Mouse (Mus musculus): ENCODE data around the gene Lsm6.

The Lsm6 gene

DNA sequence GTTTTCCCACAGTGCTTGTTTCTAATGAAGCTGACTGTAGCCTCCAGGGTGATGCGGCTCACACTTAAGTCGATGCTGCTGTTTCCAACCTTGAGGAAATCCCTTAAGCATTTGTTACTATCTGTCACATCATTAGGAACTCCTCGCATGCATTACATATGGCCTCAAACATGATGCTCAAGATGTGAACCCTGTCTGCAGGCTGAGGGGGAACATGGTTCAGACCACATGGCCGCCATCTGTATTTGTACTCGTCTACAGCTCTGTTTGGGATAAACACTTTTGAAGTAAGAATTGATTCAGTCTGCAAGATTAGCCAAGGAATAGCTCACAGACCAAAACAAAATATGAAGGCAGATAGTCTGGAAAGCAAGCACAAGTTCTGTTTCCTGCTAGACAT is 14.9 kb downstream of the Lsm6 start:
- in situ Hi-C loops (cut with MboI): no loop called here

DNA sequence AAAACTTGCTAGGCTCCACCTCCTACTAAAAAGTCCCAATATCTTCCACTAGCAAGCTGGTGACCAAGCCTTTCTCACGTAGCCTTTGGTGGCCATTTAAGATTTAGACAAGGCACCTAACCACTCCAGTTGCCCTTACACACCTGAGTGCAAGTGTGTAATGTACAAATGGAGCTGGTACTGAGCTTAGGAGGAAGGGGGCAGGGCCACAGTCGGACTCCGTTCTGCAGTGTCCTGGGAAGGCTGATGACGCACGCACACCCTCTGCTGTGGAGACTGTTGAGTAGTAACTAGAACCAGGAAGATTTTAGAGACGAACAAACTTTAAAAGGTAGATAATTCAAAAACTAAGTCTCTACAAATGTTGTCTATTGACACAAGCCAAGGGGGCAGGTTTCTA is 19.7 kb downstream of the Lsm6 start:
- in situ Hi-C loops (cut with MboI): no loop called here

DNA sequence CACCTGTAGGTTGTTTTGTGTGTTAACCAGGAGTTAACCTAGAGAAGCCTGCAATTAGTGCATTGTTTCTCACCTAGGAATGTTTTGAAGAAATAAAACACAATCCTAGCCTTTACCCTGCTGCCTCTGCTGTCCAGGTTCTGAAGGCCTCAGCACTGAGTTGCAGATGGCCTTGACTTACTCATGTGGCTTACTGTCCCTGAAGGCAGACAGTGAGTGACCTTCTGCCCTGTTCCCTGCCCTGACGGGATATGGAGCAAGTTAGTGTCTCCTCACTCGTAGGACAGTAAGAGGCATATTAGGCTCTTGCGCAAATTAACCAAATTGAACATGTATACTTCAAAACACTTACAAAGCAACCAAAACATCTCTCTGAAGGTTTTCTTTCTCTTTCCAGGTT is 22.3 kb downstream of the Lsm6 start:
- in situ Hi-C loops (cut with MboI): no loop called here

DNA sequence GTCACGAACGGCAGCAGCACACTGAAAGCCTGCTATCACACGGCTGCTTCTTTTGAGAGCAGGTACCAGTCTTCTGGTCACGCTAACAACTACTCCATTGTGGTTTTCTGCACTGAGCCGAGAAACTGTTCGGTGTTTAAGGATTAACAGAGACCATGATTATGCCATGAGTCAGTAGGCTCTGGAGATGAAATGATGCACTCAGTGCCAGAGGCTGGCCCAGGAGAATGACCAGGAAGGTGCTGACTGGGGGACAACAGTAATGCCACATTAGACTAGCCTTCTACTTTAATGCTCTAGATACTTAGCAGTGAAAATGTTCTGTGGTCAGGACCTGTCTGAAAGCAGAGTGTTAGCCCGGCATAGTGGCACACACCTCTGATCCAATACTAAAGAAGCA is 23.0 kb downstream of the Lsm6 start:
- in situ Hi-C loops (cut with MboI): no loop called here

DNA sequence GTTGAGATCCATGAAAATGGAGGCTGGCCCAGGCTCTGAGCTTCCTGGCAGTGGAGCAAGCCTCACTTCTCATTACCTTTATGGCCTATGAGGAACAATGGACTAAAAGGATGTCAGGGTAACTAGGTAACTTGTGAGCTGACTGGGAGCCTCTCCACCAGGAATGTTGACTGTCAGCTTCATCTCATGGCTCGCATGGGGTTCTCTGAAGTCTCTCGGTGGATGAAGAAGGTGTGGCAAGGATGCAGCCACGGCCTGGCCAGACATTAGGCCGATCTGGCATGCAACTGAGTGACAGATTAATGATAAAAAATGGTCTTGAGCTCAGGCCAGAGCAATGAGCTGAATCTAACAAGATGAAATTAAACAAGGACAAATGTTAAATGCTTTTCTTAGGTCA is 27.7 kb downstream of the Lsm6 start:
- in situ Hi-C loops (cut with MboI): no loop called here

DNA sequence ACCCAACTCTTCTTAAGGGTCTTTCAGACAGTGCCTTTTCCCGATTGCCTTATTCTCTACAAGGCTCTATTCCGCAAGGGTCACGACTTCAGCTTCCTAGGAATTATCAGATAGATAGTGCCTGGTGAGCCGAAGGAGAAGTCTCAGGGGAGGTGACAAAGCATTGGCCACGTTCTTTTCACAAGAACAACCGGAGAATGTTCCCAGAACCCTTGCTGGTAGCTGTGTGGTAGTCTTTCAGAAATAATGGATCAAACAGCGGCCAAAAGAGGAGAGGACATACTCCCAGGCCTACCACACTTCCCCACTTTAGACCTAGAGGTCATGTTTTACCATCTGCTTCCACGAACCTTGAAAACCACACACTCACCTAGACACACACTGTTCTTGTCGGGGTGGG is 44.1 kb downstream of the Lsm6 start:
- in situ Hi-C loops (cut with MboI): no loop called here

DNA sequence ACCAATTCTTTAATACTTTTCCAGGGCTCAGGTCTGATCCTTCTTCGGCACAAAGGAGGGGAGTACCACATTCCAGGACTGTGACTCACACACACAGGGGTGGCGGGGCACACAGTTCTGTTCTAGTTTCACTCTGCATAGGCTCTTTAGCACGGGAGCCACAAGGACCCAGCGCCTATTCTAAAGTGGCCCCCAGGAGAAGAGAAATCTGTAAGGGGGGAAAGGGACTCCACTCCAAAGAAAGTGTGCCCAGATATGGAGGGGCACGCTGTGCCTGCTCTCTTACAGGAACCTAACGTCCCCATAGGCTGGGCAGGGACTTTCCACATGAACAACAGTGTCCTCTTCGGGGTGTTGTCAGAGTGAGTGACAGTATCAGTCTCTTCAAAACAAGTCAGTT is 49.7 kb downstream of the Lsm6 start:
- in situ Hi-C loops (cut with MboI): no loop called here

DNA sequence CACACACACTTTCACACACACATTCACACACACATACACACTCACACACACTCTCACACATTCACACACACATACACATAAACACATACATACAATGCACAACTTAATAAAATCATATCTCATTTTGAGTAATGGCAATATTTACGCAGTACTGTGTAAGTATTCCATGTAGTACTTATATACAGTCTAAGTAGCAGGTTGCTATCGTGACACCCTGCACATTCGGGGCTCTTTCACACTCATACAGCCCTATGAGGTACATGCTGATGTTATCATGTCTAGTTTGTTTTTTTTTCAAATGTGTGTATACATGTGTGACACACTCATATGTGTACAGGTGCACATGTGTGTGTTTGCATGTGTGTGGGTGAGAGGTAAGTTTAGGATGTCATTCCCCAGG is 50.4 kb downstream of the Lsm6 start:
- in situ Hi-C loops (cut with MboI): no loop called here

DNA sequence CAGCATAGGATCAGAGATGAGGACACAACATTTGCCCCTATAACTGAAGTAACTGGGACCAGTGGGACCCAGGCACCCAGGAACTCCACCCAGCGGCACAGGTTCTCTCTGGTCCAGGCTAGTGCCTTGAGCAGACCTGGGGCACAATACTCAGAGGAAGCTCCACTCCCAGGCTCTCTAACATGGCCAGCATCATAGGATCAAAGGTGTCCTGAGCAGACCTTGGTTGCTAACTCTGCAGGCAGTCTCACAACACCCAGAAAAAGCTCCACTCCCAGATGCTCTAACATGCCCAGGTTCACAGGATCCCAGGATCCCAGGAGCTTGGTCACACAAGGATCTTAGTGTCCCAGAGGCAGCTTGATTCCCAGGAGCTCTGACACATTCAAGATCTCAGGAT is 55.4 kb downstream of the Lsm6 start:
- in situ Hi-C loops (cut with MboI): no loop called here

DNA sequence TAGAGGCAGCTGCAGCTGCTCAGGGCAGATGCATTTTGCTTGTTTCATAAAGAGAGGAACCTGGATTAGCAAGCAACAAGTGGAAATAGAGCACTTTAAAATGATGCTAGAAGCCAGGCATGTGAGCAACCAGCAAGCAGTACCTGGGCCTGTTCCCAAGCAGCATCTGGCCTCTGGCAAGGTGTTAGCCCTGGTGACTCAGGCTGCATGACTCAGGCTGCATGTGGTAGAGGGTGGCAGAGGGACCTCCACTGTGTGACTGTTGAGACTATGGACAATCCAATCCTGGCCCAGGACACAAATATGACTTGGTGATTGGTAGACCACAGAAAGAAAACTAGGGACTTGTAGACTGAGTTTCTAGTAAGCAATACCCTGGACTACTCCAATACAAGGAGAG is 56.0 kb downstream of the Lsm6 start:
- in situ Hi-C loops (cut with MboI): no loop called here

DNA sequence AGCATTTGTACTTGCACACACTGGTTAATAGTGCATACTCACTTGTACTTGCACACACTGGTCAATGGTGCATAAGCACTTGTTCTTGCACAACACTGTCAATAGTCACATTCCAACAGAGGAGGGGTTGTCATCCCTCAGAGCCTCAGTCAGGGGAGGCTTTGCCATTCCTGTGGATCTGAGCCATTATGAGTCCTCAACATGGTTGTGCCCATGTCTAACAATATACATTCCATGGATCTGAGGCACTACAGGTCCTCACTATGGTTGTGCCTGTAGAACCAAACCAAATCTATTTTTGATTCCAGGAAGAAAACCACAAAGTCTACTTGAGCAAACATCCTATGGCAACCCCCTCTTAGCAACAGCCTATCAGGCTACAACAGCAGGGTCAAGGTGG is 61.8 kb downstream of the Lsm6 start:
- in situ Hi-C loops (cut with MboI): no loop called here

DNA sequence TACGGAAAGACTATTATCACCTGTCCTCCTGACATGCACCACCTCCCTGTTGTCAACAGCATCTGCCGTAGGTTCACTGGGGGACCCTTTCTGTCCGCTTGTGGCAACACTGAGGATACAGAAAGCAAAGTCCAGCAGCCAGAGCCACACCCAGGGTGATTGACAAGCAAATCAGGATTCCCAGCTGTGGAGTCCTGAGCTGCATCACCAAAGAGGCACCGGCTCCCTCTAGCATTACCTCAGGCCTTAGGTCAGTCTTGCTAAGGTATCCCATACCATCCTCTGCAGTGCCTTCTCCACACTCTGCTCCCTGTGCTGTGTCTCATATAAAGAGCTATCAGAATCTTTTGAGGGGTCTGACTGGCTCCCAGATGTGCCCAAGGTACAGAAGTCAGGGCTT is 66.0 kb downstream of the Lsm6 start:
- in situ Hi-C loops (cut with MboI): no loop called here

Measured in mature B cell (primary cell).